Mouse (Mus musculus) T-cell, adult 2 months (primary cell): ENCODE measurements around the gene Mthfd2.

ENCODE experiments used
- DNase-seq: peaks from one replicate; pipeline ENCODE4 v3.0.0; 2022; ENCODE audit warnings: low spot score

Mthfd2 gene

DNA sequence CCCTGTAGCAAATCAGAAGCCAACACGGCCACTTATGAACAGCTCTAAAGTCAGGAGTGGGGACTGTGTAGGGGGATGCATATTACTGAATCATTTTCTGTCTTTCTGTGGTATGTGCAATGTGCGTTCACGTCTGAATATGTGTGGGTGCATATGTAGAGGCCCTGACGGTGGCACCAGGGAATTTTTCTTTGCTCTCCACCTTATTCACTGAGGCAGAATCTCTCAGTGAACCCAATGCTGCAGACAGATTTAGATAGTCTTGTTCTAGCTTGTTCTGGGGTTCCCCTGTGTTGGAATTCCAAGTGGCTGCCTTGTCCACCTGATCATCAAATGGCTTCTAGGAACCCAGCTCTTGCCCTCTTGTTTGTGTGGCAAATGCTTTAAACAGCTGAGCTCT lies 58.1 kb downstream of the Mthfd2 start:
- no peak for DNase-seq

DNA sequence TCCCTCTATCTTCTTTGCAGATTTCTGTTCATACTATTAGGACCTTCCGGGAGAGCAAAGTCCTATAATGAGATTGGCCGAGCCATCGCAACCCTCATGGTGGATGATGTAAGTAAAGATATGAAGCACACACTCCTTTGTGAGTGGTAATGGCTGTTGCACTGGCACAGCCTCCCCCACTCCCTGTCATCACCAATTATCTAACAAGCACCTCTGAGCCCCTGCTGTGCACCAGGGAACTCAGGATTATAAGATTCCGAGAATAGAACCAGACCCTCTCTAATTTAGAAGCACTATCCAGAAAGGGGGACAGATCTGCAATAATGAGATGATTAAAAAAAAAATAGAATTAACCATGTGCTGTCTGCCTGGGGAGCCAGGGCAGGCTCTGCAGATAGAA lies 60.1 kb downstream of the Mthfd2 start:
- DNase-seq, result no peak

DNA sequence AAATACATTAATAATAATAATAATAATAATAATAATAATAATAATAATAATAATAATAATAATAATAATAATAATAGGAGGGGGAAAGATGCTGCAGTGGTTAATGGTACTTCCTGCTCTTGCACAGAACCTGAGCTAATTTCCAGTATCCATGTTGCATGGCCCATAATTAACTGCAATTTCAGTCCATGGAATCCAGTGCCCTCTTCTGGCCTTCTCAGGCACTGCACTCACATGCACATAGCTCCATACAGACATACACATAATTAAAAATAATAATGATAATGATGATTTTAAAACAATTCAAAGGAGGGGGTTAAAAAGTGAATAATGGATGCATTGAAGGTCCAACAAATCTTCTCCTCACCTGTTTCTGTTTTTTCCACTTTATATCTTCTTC lies 60.5 kb downstream of the Mthfd2 start:
- DNase-seq, result no peak

DNA sequence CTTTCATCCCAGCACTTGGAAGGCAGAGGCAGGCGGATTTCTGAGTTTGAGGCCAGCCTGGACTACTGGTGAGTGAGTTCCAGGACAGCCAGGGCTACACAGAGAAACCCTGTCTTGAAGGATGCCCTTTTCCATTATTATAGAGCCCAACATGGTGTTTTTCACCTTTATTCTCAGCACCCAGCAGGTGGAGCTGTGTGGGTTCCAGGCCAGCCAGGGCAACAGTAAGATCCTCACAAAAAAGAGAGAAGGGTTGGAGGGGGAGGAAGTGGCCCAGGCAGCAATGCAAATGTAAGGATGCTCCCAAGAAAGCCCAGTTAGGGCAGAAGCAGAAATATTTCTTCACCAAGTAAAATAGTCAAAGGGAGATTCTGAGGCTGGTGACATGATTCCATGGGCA lies 61.2 kb downstream of the Mthfd2 start:
- no peak for DNase-seq
